Mouse (Mus musculus) liver, postnatal 0 days (tissue): Measurements from ENCODE around the gene Cabin1.

Experiments used
- CTCF ChIP-seq: sonication (generic); IDR thresholded peaks from 2 replicates; pipeline ENCODE4 v1.5.1; 2016; ENCODE audit warnings: antibody characterized with exemption, low read depth
- EP300 ChIP-seq: IDR thresholded peaks from 2 replicates; pipeline ENCODE4 v1.6.1; 2016; ENCODE audit warnings: antibody characterized with exemption, low read depth, mild to moderate bottlenecking

DNA sequence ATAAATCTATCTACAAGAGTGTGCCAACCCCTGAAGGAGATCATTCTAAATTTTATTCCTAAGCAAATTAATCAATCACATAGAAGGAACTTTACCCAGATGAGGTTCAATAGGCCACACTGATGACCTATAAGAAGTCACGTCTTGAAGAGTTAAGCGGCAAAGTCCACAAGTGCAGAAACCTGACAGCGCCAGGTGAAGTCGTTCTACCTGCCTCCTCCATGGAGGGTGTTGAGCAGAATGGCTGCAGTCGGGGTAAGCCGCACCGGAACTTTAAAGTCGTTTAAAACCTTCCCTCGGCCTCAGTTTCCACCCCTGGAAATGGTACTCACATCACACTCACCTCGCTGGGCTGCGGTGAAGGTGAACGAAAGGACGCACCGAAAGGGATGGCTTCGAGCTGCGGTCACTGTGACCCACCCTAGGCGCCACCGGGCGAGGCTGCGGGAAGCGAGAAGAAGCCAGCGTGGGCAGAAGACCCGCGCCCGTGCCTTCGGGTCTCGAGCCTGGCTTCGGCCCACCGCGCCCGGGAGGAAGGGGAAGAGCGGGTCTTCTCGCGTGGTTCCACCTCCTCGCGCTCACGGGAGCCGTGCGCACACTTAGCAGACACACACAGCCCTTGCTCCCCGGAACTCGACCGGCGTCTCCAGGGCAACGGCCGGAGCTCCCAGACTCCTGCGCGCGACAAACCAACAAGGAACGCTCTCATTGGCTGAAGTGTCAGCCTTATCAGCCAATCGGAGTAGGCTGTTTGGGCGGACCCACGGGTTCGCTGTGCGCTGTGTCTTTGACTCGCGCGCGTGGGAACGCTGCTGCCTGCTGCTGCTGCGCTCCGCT is at the start of gene Cabin1:
- TF ChIP-seq CTCF, result 0 out of 2 replicates have a peak, but pooled peaks have one; percentile 2
- TF ChIP-seq EP300, result no peak
